Mouse (Mus musculus) neutrophil, adult 83 days (primary cell): Measurements from ENCODE around the gene Olfr1056. TPM values are rescaled to one million over a fixed set of nuclear protein-coding genes. Genes with fewer than 3 reads are reported as not detected.

Source experiments
- total RNA-seq, 2 experiments: library from RNA; stranded (reverse); gene quantifications; one replicate each; pipeline ENCODE4 v1.2.4; 2023

Gene Olfr1056
- total RNA-seq = not detected

GRCm38 (mm10) chr2:86362369-86362768 is at the start of gene Olfr1056:
TSS of gene Olfr1056 (minus strand) at chr2:86362469.

DNA sequence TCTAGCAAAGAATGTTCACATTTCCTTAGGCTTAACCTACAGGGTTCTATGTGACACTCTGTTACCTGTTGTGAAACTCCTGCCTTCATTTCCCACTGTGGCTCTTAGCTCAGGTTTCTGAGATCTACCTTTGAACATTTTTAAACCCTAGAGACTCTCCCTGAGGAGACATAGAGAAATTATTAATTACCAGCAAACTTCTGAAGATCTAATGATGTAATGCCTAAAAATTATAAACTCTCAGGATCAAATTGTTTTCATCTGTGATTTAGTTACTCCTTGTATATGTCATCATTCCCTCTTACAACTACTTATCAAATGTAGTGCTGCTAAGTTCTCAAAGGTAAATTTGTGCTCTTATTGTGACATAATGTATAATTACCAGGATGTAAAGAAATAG is 26.2 kb upstream of the Olfr1056 start, which contains the start of gene Olfr1058:
TSS of gene Olfr1058 (minus strand) at position 101 of the 400 bp plus-strand sequence.

GRCm38 (mm10) chr2:86378293-86378692 is 16.0 kb upstream of the Olfr1056 start, which contains the start of gene Olfr1057:
TSS of gene Olfr1057 (minus strand) at chr2:86378393.

DNA sequence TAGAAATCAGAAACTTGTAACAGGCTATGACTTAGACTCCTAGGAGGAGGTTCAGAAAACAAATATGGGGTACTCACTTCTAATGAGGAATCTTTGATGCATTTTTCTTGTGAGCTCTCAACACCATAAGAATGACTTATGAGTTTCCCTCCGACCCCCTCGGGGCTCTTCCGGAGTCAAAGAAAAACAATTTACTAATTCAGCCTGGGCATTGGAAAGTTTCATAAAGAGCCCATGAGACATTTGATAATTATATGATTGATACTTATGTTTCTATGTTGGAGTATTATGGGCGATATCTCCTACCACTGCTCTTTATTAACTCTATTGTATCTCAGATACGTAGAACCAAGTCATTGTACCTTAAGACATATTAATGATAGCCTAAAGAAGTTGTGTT is 12.1 kb downstream of the Olfr1056 start, which contains the start of gene Olfr1055:
TSS of gene Olfr1055 (minus strand) at position 101 of the 400 bp plus-strand sequence.

DNA sequence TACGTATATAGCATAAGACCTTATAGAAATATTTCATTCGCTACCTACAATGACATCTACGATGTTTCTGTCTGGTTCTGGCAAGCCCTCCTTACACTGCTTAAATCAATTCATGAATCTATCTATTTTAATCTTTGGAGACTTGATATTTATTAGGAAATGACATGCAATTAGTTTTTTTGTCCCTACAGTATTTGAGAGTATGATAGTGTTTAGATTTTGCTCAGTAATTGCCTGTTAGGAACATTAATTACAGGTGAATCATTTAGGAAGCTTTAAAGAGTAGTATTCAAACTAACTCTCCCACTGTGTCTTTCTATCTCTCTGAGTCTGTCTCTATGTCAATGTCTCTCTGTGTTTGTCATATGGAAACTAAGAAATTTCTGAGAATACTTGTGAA is 26.9 kb downstream of the Olfr1056 start, which contains the start of gene Olfr1054:
TSS of gene Olfr1054 (minus strand) at position 101 of the 400 bp plus-strand sequence.

DNA sequence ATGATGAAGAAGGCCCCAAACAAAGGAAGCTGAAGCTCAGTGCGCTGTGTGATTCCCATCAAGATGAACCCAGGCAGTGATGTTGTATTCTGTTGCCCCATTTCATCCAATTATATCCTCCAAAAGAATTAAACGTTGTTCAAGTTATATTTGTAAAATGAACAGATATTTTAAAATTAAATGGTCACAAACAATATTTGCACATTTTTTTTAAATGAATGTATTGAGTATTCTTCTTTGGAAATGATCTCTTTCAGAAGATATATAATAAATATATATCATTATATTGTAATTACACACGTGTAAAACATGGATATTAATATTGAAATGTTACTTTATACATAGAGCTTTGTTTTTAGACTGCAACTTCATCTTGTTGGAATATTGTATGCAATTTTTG is 47.1 kb downstream of the Olfr1056 start, which contains the start of gene Olfr1053:
TSS of gene Olfr1053 (minus strand) at position 101 of the 400 bp plus-strand sequence.

Other genes starting within 250 kb of the Olfr1056 start
- not detected for gene Olfr1039, start 226.5 kb downstream of the Olfr1056 start, total RNA-seq
- gene Olfr1040, start 215.7 kb downstream of the Olfr1056 start, total RNA-seq = not detected
- gene Olfr1042, start 200.6 kb downstream of the Olfr1056 start, total RNA-seq = not detected
- gene Olfr1043, start 194.9 kb downstream of the Olfr1056 start, total RNA-seq = not detected
- gene Olfr1044, start 184.6 kb downstream of the Olfr1056 start, total RNA-seq = not detected
- gene Olfr52, start 176.8 kb downstream of the Olfr1056 start, total RNA-seq = not detected
- not detected for gene Olfr1045, start 159.5 kb downstream of the Olfr1056 start, total RNA-seq
- gene Olfr1046, start 143.2 kb downstream of the Olfr1056 start, total RNA-seq = not detected
- gene Olfr1047, start 131.1 kb downstream of the Olfr1056 start, total RNA-seq = not detected
- not detected for gene Olfr1048, start 122.2 kb downstream of the Olfr1056 start, total RNA-seq
- not detected for gene Olfr1049, start 104.1 kb downstream of the Olfr1056 start, total RNA-seq
- gene Olfr1051, start 83.4 kb downstream of the Olfr1056 start, total RNA-seq = not detected
- gene Olfr1052, start 70.0 kb downstream of the Olfr1056 start, total RNA-seq = not detected
- not detected for gene Olfr1053, start 47.2 kb downstream of the Olfr1056 start, total RNA-seq
- not detected for gene Olfr1054, start 27.0 kb downstream of the Olfr1056 start, total RNA-seq
- not detected for gene Olfr1055, start 12.2 kb downstream of the Olfr1056 start, total RNA-seq
- gene Olfr1057, start 15.9 kb upstream of the Olfr1056 start, total RNA-seq = not detected
- gene Olfr1058, start 26.1 kb upstream of the Olfr1056 start, total RNA-seq = not detected
- gene Olfr1061, start 51.6 kb upstream of the Olfr1056 start, total RNA-seq = not detected
- not detected for gene Olfr1062, start 64.3 kb upstream of the Olfr1056 start, total RNA-seq
- not detected for gene Olfr1065, start 88.1 kb upstream of the Olfr1056 start, total RNA-seq
- gene Olfr1066, start 93.8 kb upstream of the Olfr1056 start, total RNA-seq = not detected
- gene Olfr228, start 124.9 kb upstream of the Olfr1056 start, total RNA-seq = not detected
- gene Olfr1076, start 146.0 kb upstream of the Olfr1056 start, total RNA-seq = not detected
- gene Olfr1079, start 180.0 kb upstream of the Olfr1056 start, total RNA-seq = not detected
- not detected for gene Olfr1080, start 195.8 kb upstream of the Olfr1056 start, total RNA-seq
- gene Olfr1082, start 236.5 kb upstream of the Olfr1056 start, total RNA-seq = not detected